Mouse (Mus musculus) ovary, adult 10 weeks (tissue): Measurements from ENCODE around the gene Park7. TPM values are rescaled to one million over a fixed set of nuclear protein-coding genes. Genes with fewer than 3 reads are reported as not detected.

Source experiments
- polyA plus RNA-seq: library from polyadenylated mRNA; stranded (reverse); fragments of 350-450 nt; fragmentation: Illumina TruSeq; extraction: RNeasy Lipid Tissue Mini Kit (QIAGEN cat#74804); gene quantifications from one replicate; pipeline ENCODE4 v1.2.3, GENCODE M21; 2014

The Park7 gene
- polyA plus RNA-seq = 22.2 TPM

DNA sequence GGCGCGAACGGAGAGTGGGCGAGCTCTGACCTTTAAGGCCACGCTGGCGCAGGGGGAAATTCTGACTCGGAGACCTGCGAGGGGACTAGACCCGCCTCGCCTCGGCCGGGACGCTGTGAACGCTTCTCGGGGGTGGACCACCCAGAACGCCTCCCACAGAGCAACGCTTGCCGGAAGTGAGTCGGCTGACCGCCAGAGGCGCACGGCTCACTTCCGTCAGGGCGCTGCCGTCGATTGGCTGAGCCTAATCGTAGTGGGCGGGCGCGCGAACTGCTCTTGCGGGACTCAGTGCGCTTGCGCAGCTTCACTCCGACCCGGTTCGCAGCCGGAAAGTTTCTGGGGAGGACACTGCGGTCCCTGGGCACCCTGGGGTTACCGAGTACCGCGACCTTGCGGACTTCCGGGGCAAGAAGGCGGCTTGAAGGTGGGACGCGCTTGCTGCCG lies at the start of gene Park7, which contains the start of gene Tnfrsf9:
Gene Park7 (minus strand): TSS at position 148 of the 444 bp plus-strand sequence.
Gene Tnfrsf9 (plus strand): TSS at position 273 of the 444 bp plus-strand sequence.

DNA sequence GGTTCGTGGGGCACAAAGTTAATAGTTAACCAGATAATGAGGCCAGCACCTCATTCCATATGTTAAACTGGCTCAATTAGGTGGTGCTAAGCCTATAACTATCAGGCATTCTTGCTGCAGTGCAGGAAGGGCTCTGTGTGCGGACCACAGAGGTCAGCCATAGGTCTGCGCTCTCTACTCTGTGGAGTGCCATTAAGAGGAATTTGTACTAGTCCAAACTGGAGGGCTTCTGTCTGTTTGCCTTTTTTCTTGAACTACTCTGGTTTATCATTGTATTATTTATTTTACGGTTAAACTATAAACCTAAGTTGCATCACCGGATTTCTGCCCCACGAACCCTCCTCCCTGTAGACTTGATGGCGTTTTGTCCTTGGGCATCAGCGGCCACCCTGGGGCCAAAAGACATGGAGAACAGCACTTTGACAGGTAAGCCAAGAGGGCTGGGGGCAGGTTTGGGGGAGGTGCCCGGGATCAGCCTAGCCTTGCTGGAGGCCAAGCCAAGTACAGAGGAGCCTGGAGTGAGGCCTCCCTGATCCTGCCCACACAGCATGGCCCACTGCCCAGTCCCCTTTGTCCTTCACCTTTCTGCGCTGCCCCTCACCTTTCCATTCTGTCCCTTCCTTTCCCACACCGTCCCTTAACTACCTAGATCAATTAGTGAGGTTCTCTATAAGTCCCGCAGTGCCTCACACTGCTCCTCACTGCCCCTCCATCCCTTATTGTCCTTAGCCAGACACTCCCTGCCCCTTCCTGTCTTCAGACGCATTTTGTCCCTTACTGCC lies 60.4 kb downstream of the Park7 start, which contains the start of gene Errfi1:
Gene Errfi1 (plus strand): TSS at position 240 of the 782 bp plus-strand sequence.

Other genes starting within 250 kb of the Park7 start
- 46.6 TPM for gene Errfi1, start 60.5 kb downstream of the Park7 start, polyA plus RNA-seq
- gene Tnfrsf9, start 125 bp upstream of the Park7 start, polyA plus RNA-seq = 2.1 TPM
- not detected for gene Uts2, start 82.7 kb upstream of the Park7 start, polyA plus RNA-seq
- gene Per3, start 130.2 kb upstream of the Park7 start, polyA plus RNA-seq = 3.7 TPM
- gene Vamp3, start 143.5 kb upstream of the Park7 start, polyA plus RNA-seq = 157 TPM
- not detected for gene Gm13090, start 175.1 kb upstream of the Park7 start, polyA plus RNA-seq